Mouse (Mus musculus) lung, adult 2 months (tissue): ENCODE measurements around the gene Anp32e.
"Not testable (repeated sequence)": the region's sequence is repeated elsewhere in the genome, so short reads cannot be mapped to it uniquely, and the experiment has no call there.

Experiments
- CTCF ChIP-seq: fragments of 200-500 bp; IDR thresholded peaks from 2 replicates; pipeline ENCODE4 v1.5.1; 2011; ENCODE audit warnings: mild to moderate bottlenecking, low read length, control low read depth; ENCODE audit not compliant: insufficient read depth
- POLR2A ChIP-seq: fragments of 200-500 bp; IDR thresholded peaks from 2 replicates; pipeline ENCODE4 v1.6.1; 2011; ENCODE audit warnings: low read depth, mild to moderate bottlenecking, control low read depth, low read length, borderline replicate concordance; ENCODE audit errors: extremely low read depth

DNA sequence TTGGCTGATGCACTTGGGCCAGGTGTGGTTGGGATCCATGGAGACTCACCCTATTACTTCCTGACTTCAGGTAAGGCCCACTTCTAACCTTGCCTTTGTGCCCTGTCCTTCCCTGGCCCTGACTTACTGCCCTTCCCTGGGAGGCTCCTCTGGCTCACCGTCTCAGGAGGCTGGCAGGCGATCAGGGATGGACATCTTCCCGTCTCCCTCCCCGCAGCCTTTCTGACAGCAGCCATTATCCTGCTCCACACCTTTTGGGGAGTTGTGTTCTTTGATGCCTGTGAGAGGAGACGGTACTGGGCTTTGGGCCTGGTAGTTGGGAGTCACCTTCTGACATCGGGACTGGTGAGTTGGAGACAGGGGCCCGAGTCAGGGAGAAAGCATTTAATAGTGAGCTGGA is 33.5 kb upstream of the Anp32e start:
- not testable (repeated sequence) for TF ChIP-seq CTCF, POLR2A
